Mouse (Mus musculus) MN1 (cell line): ENCODE data around the gene Pgap3.
A peak's percentile ranks its signal among the peaks of the same experiment; 100 is the strongest.

Experiments
- DNase-seq: peaks from one replicate; pipeline ENCODE4 v3.0.0-alpha.2; 2016; ENCODE audit warnings: low spot score

Pgap3 gene

GRCm38 (mm10) chr11:98381651-98382050 is 18.6 kb downstream of the Pgap3 start:
- DNase-seq = no peak

- no peak for DNase-seq
These were observed 20.2 kb downstream of the Pgap3 start for GRCm38 (mm10) chr11:98380106-98380505.

GRCm38 (mm10) chr11:98379379-98379778 is 20.9 kb downstream of the Pgap3 start:
- no peak for DNase-seq

GRCm38 (mm10) chr11:98377787-98378186 is 22.5 kb downstream of the Pgap3 start:
- DNase-seq = no peak

- no peak for DNase-seq
These were observed 23.5 kb downstream of the Pgap3 start for GRCm38 (mm10) chr11:98376756-98377155.

- DNase-seq = no peak
These were observed 26.0 kb downstream of the Pgap3 start for GRCm38 (mm10) chr11:98374266-98374665.

- DNase-seq = no peak
These were observed 27.0 kb downstream of the Pgap3 start for GRCm38 (mm10) chr11:98373244-98373643.

- peak; percentile 75 for DNase-seq
These were observed 27.9 kb downstream of the Pgap3 start for GRCm38 (mm10) chr11:98372406-98372805.

- no peak for DNase-seq
These were observed 28.6 kb downstream of the Pgap3 start for GRCm38 (mm10) chr11:98371556-98372240.

- DNase-seq = no peak
These were observed 29.7 kb downstream of the Pgap3 start for GRCm38 (mm10) chr11:98370588-98370987.

GRCm38 (mm10) chr11:98369337-98369736 is 31.0 kb downstream of the Pgap3 start:
- no peak for DNase-seq

- no peak for DNase-seq
These were observed 32.5 kb downstream of the Pgap3 start for GRCm38 (mm10) chr11:98367863-98368186.

- no peak for DNase-seq
These were observed 33.0 kb downstream of the Pgap3 start for GRCm38 (mm10) chr11:98367171-98367862.

- no peak for DNase-seq
These were observed 34.0 kb downstream of the Pgap3 start for GRCm38 (mm10) chr11:98366290-98366689.

GRCm38 (mm10) chr11:98364410-98364809 is 35.9 kb downstream of the Pgap3 start:
- DNase-seq = no peak

- DNase-seq = no peak
These were observed 36.5 kb downstream of the Pgap3 start for GRCm38 (mm10) chr11:98363817-98364216.

GRCm38 (mm10) chr11:98360866-98361521 is 39.3 kb downstream of the Pgap3 start:
- DNase-seq = no peak

GRCm38 (mm10) chr11:98358161-98359083 is 41.9 kb downstream of the Pgap3 start, which contains the start of gene Stard3:
Stard3 (plus strand) TSS chr11:98358368.
- DNase-seq = peak; percentile 90

- DNase-seq = no peak
These were observed 42.7 kb downstream of the Pgap3 start for GRCm38 (mm10) chr11:98357396-98358160.

- no peak for DNase-seq
These were observed 43.5 kb downstream of the Pgap3 start for GRCm38 (mm10) chr11:98356625-98357394.
